Mouse (Mus musculus): ENCODE results near the gene Slc22a2.
A peak's percentile ranks its signal among the peaks of the same experiment; 100 is the strongest.
"Not testable (repeated sequence)": the region's sequence is repeated elsewhere in the genome, so short reads cannot be mapped to it uniquely, and the experiment has no call there.

The Slc22a2 gene

GRCm38 (mm10) chr17:12583991-12584390 is at the start of gene Slc22a2:
TSS of gene Slc22a2 (plus strand) at chr17:12584132.
- no peak for DNase-seq

DNA sequence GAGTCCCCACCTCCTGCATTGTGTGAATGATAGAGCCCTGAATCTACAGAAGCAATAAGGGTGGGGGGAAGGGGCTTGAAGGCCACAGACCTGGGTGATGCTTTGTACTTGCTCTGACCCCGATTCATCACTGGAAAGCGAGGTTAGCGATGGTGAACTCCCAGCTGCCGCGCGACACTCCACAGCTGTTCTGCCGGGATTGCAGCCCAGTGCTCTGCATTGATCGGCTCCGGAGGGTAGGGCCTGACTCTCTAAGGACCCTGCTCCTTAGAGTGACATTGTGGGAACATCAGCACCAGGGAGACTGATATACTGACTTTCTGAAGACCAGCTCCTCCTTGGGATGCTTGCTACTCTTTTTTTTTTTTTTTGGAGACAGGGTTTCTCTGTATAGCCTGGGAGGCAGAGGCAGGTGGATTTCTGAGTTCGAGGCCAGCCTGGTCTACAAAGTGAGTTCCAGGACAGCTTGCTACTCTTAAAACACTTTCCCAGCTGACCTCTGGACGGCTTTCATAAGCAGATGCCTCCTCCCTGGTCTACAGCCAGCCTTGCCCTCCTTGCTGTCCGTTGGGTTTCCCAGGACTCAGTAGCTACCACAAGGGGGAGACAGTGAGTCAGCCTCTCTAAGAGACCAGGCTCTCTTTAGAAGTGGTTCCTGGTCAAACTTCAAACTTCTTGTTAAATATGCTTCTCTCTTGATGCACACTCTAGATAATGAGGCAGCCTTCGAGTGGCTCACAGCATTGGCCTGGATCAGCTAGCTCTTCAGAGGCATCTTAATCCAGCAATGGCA is 49.4 kb upstream of the Slc22a2 start:
- peak; percentile 44 for DNase-seq

DNA sequence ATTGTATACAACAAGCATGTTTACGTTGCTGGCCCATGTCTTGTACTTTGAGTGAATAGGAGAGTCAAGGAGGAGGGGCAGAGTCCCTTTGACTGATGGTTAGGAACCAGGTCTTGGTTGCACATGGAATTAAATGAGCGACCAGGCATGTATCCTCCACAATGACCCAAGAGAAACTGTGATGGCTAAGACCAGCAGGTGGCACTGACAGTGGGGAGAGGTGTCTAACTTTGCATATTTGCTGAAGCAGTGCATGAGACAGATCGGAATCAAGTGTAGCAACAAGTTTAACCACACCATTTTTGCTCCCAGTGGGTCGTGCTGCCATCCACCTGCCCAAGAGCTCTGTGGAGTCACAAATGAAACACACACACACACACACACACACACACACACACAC is 21.7 kb upstream of the Slc22a2 start:
- DNase-seq, result no peak

- not testable (repeated sequence) for DNase-seq
These were observed 19.4 kb upstream of the Slc22a2 start for GRCm38 (mm10) chr17:12564481-12565000.

DNA sequence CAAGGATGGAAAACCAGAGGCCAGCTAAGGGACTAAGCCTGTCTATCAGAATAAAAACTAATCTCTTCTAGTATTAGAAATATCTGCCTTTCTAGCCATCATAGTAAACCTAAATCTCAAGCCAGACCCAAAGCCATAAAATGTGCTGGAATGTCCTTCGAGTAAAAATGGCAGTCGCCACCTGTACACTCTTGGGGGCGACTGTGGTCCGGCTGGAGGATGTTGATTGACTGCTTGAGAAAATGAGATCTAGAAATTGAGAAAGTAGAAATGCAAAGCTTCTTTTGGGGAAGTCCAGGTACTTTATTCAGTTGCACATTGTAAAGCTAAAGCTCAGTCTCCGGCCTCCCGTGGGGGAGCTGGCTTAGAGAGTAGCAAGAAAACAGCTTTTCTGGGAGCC is 18.5 kb upstream of the Slc22a2 start:
- no peak for DNase-seq

DNA sequence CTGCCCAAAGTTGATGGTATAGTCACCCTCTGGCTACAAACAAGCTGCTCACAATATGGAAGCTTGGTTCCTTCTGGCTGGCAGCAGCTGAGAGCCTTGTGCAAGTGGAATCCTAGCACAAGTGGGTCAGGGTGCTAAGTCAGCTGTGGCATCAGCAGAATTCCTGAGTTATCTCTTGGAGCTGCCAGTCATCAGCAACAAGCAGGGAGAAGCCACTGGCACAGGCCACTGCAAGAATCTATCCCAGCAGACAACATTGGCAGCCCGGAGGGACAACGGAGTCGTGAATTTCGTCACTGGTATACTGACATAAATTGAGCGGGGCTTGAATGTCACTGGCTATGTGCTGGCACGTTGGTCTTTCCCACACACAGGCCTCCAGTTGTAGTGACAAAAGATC is 12.6 kb upstream of the Slc22a2 start:
- no peak for DNase-seq

GRCm38 (mm10) chr17:12571924-12572463 is 11.9 kb upstream of the Slc22a2 start:
- DNase-seq, result no peak

- DNase-seq, result no peak
These were observed 8.5 kb upstream of the Slc22a2 start for GRCm38 (mm10) chr17:12575391-12575790.

- no peak for DNase-seq
These were observed 6.8 kb upstream of the Slc22a2 start for GRCm38 (mm10) chr17:12577096-12577495.

DNA sequence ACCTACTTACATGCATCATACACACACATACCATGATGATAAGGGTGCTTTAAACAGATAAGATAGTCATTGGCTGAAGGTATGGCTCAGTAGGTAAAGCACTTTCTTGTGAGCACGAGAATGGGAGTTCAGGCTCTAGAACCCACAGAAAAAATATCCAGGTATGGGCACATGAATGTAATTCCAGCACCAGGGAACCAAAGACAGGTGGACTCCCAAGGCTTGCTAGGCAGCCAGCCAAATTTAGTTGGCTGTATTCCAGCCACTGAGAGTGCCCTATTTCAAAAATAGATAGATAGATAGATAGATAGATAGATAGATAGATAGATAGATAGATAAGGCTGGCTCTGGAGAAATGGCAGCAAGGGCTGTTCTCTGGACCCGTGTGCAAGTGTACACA is 1.4 kb downstream of the Slc22a2 start:
- no peak for DNase-seq

GRCm38 (mm10) chr17:12586966-12587365 is 3.0 kb downstream of the Slc22a2 start:
- DNase-seq, result no peak

DNA sequence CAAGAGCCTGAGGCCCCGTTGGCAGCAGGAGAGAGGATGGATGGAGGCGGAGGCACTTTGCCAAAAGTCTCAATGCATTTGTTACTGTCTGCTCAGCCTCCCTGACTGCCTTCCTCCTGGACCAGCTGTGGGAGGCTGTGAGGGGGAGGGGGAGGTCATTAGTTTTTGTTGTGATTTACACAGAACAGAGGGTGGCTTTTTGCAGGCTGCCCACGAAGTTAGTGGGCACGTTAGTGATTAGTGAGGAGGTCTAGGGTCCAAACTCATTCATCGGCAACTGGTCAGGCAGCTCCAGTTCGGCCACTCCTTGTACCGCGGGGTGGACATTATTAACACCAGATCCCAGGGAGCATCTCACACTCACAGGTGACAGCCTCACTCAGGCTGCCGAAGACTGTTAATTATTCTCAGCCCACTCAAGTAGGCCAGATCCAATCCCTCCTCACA is 4.9 kb downstream of the Slc22a2 start:
- DNase-seq, result peak; percentile 13

DNA sequence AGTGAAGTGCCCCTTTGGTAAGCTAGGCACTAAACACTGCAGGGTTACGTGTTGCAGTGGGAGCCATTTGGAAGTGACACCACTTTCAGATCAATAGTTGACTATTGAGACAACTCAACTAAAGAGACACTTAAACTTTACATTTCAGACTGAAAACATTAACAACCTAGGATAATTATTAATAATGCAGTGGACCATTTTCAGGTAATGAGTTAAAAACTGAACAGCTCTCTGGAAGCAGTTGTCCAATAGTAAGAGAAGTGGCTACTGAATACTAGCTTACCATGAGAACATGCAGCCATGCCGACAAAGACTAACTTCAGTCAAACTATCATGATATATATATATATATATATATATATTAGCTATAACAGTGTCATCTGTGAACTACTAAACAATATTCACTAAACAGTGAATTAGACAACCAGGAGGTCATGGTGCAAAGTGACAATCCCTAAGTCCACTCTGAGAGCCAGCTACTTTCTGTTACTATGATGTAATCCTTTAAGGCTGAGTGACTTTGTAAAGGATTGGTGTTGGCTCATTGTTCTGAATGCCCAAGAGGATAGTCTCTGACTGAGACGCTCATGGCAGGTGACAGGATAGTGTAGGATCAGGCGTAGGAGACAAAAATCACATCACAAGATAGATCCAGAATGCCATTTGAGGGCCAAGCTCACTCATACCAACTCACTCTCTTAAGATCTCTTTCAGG is 7.1 kb downstream of the Slc22a2 start:
- no peak for DNase-seq

DNA sequence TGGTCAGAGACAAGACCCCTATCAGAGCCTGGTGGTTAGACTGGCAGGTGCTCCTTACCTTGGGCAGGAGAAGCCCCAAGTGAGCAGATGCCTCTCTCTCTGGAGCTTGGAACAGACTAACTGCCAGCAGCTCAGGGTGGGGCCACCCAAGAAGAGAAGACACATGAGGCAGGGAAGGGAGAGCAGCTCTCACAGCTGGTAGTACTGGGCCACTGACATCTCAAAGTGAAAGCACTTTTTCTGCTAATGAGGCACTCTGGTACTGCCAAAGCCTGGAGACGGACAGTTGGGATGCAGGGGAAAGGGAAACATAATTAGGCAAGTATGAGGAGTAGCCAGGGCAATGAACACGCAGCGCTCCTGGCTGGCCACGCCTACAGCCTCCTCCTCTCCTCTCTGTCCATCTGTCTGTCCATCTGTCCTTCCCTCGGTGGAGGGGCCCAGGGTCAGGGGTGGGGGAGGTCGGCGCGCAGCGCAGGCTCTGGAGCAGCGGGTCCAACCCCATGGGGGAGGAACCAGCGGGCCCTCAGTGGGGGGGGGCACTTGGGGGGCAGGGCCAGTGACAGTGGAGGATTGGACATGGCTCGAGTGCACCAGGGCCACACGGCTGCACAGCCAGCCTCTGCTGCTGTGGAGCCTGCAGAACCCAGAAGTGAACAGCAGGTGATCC is 12.0 kb downstream of the Slc22a2 start:
- DNase-seq, result no peak

GRCm38 (mm10) chr17:12606634-12607033 is 22.7 kb downstream of the Slc22a2 start:
- no peak for DNase-seq

GRCm38 (mm10) chr17:12607202-12607601 is 23.3 kb downstream of the Slc22a2 start:
- DNase-seq, result no peak

DNA sequence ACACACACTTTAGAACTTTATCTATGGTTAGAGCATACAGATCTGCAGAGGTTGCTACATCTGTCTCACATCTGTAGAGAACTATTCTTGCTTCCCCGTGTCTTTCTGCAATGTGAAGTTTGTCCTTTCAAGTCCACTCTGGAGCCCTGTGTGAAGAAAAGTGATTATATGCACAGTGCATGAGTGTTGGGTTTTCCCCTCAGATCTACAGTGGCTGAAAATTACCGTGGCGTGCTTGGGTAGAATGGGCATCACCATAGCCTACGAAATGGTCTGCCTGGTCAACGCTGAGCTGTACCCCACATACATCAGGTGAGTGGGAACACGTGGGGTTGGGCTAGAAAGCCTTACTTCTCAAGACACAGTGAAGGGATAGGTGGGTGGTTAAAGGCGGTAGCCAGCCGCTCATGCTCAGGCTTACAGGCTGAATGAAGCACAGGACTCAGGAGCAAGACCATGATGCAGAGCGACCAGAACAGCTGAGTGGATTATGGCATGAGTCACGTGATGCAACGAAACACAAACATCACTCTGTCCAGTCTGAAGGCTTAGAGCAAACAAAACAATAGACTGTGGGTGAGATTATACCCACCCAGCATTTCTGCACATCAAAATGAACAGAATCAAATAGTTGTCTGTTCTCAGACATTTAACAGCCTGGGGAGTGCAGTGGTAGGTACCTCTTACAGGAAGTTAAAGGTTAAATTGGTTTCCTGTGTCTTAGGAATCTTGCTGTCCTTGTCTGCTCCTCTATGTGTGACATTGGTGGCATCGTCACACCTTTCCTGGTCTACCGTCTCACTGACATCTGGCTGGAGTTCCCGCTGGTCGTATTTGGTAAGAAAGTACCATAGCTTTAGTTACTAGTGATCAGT is 30.8 kb downstream of the Slc22a2 start:
- DNase-seq, result no peak

GRCm38 (mm10) chr17:12615429-12615828 is 31.5 kb downstream of the Slc22a2 start:
- DNase-seq, result no peak

GRCm38 (mm10) chr17:12619641-12620040 is 35.7 kb downstream of the Slc22a2 start:
- no peak for DNase-seq

GRCm38 (mm10) chr17:12627983-12628382 is 44.1 kb downstream of the Slc22a2 start:
- DNase-seq, result no peak

DNA sequence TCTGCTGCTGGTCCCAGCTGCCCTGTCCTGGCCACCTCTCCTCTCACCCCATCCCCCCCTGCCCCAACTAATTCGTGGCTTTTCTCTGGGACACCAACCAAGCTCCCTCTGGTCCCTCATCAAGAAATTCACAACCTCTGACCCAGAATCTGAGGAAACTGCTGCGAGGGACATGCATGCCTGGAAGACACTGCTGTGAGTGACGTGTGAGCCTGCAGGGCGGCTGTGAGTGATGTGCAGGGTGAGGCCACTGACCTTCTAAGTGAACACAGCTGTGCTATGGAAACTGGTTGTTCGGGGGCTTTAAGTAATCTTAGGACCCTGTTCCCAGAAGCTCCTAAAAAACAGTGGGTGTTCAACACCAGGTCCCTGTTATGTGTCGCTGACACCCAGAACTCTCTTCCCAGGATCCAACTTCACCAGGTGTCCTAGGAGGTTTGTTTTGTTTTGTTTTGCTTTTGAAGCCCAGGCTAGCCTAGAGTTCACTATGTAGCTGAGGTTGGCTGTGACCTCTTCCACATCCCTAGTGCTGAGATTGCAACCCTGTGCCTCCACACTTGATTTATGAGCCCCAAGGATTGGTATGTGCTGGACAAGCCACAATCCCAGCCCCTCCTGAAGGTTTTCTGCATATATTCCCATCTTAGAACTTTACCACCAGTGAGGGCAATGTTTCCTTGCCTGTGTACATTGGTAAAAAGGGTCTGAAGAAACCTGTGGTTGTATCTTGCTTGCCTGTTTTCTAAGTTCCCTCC is 47.2 kb downstream of the Slc22a2 start:
- DNase-seq, result no peak
